Mouse (Mus musculus) liver, embryonic 11.5 days (tissue): ENCODE measurements around the gene Ap3d1. TPM values are rescaled to one million over a fixed set of nuclear protein-coding genes. Genes with fewer than 3 reads are reported as not detected.

Experiments
- ATAC-seq: fragments of 200-750 bp; cut with Nextera tagmentation; replicated peaks from 2 replicates; pipeline ENCODE4 v1.8.0; 2017; ENCODE audit warnings: moderate number of reproducible peaks, mild to moderate bottlenecking, moderate TSS enrichment, moderate library complexity; ENCODE audit not compliant: low FRiP score
- DNase-seq: peaks from one replicate; pipeline ENCODE4 v3.0.0-alpha.2; 2017; ENCODE audit warnings: low spot score
- H3K27ac ChIP-seq: fragments of 300-500 bp; sonication (generic); 2 replicates; pipeline ENCODE4 v1.5.1; 2014; ENCODE audit warnings: mild to moderate bottlenecking, low read depth, low read length, control low read depth
- H3K27me3 ChIP-seq: fragments of 300-500 bp; sonication (generic); replicated peaks from 2 replicates; pipeline ENCODE4 v1.6.1; 2014; ENCODE audit warnings: low read length, mixed read lengths; ENCODE audit not compliant: control insufficient read depth, insufficient read depth
- H3K36me3 ChIP-seq: fragments of 300-500 bp; sonication (generic); 2 replicates; pipeline ENCODE4 v1.6.1; 2014; ENCODE audit warnings: mild to moderate bottlenecking, low read length, moderate library complexity, mixed read lengths; ENCODE audit not compliant: control insufficient read depth, insufficient read depth
- H3K4me1 ChIP-seq: fragments of 300-500 bp; sonication (generic); replicated peaks from 2 replicates; pipeline ENCODE4 v1.6.1; 2014; ENCODE audit warnings: low read length, mixed read lengths; ENCODE audit not compliant: control insufficient read depth, insufficient read depth
- H3K4me2 ChIP-seq: fragments of 300-500 bp; sonication (generic); 2 replicates; pipeline ENCODE4 v1.6.1; 2014; ENCODE audit warnings: mild to moderate bottlenecking, control low read depth, moderate library complexity
- H3K4me3 ChIP-seq: fragments of 300-500 bp; sonication (generic); 2 replicates; pipeline ENCODE4 v1.5.1; 2014; ENCODE audit warnings: low read depth, low read length, control low read depth
- H3K9ac ChIP-seq: fragments of 300-500 bp; sonication (generic); 2 replicates; pipeline ENCODE4 v1.6.1; 2014; ENCODE audit warnings: low read depth, low read length, control low read depth
- H3K9me3 ChIP-seq: fragments of 300-500 bp; sonication (generic); 2 replicates; pipeline ENCODE4 v1.6.1; 2016; ENCODE audit warnings: low read length, inconsistent platforms, mixed read lengths; ENCODE audit not compliant: control insufficient read depth
- WGBS: fragments of 180-500 bp; shearing (Covaris S2); extraction: QIAGEN DNeasy Blood & Tissue Kit; methylation state at CpG from one replicate; pipeline ENCODE4 v1.1.7; 2014; 5-methylcytosine and 5-hydroxymethylcytosine counted together
- polyA plus RNA-seq: library from polyadenylated mRNA; unstranded; fragments of >200 nt; fragmentation: Nextera tagmentation; extraction: Ambion mirVana; gene quantifications from 2 replicates; pipeline ENCODE4 v1.2.1, GENCODE M21; 2014

Gene Ap3d1
- polyA plus RNA-seq, 1 experiment from 2014 or later = 53.2 TPM

- Histone ChIP-seq H3K9ac (no peak overlapping the region), H3K4me1 (peaks cover 29% of the 10 kb centered on the region), H3K4me2 (no peak overlapping the region; the same call in 1 of the 2 replicates), H3K9me3 (no peaks in the 10 kb centered on the region), H3K36me3 (no peaks in the 10 kb centered on the region), H3K27ac (peak overlapping the region; percentile 32; the same call in 1 of the 2 replicates), H3K27me3 (no peaks in the 10 kb centered on the region), H3K4me3 (no peak overlapping the region)
- no peak for DNase-seq
- no peak for ATAC-seq
- 87% methylated on average over 14 of the region's 14 CpGs for WGBS
Measured at GRCm38 (mm10) chr10:80658194-80658840, 83.7 kb downstream of the Ap3d1 start.

Other genes with a start within 250 kb of the Ap3d1 start
- gene Onecut3, start 247.4 kb downstream of the Ap3d1 start, polyA plus RNA-seq = 0.94 and 1.3 TPM in 2 replicates
- gene Atp8b3, start 203.1 kb downstream of the Ap3d1 start, polyA plus RNA-seq = 0.12 and 0.23 TPM in 2 replicates
- gene Rexo1, start 180.7 kb downstream of the Ap3d1 start, polyA plus RNA-seq = 31.8 and 33.4 TPM in 2 replicates
- 10.0 and 11.4 TPM in 2 replicates for gene Klf16, start 164.9 kb downstream of the Ap3d1 start, polyA plus RNA-seq
- 89.7 and 96.5 TPM in 2 replicates for gene Abhd17a, start 151.9 kb downstream of the Ap3d1 start, polyA plus RNA-seq
- 93.9 and 94.3 TPM in 2 replicates for gene Scamp4, start 139.4 kb downstream of the Ap3d1 start, polyA plus RNA-seq
- gene Adat3, start 139.4 kb downstream of the Ap3d1 start, polyA plus RNA-seq = 9.7 TPM in 2 replicates
- gene Gm49322, start 136.2 kb downstream of the Ap3d1 start, polyA plus RNA-seq = 3.6 TPM in 2 replicates
- 92.3 and 96.1 TPM in 2 replicates for gene Csnk1g2, start 119.4 kb downstream of the Ap3d1 start, polyA plus RNA-seq
- 38.0 and 38.4 TPM in 2 replicates for gene Btbd2, start 85.2 kb downstream of the Ap3d1 start, polyA plus RNA-seq
- 124 and 128 TPM in 2 replicates for gene Mknk2, start 64.2 kb downstream of the Ap3d1 start, polyA plus RNA-seq
- 56.7 and 57.3 TPM in 2 replicates for gene Mob3a, start 40.3 kb downstream of the Ap3d1 start, polyA plus RNA-seq
- gene Izumo4, start 40.1 kb downstream of the Ap3d1 start, polyA plus RNA-seq = 5.7 and 6.8 TPM in 2 replicates
- 23.9 and 28.2 TPM in 2 replicates for gene Dot1l, start 12.9 kb upstream of the Ap3d1 start, polyA plus RNA-seq
- gene Sf3a2, start 55.9 kb upstream of the Ap3d1 start, polyA plus RNA-seq = 116 and 121 TPM in 2 replicates
- gene Plekhj1, start 56.4 kb upstream of the Ap3d1 start, polyA plus RNA-seq = 178 and 188 TPM in 2 replicates
- 0.14 TPM in 1 of 2 replicates, not detected in the other for gene Amh, start 63.0 kb upstream of the Ap3d1 start, polyA plus RNA-seq
- 1.1 and 1.5 TPM in 2 replicates for gene Jsrp1, start 71.2 kb upstream of the Ap3d1 start, polyA plus RNA-seq
- gene Oaz1, start 84.4 kb upstream of the Ap3d1 start, polyA plus RNA-seq = 1,793 and 1,800 TPM in 2 replicates
- 0.05 TPM in 1 of 2 replicates, not detected in the other for gene Lingo3, start 101.8 kb upstream of the Ap3d1 start, polyA plus RNA-seq
- 403 and 453 TPM in 2 replicates for gene Lsm7, start 112.9 kb upstream of the Ap3d1 start, polyA plus RNA-seq
- 58.5 and 63.8 TPM in 2 replicates for gene Sppl2b, start 113.0 kb upstream of the Ap3d1 start, polyA plus RNA-seq
- not detected in 2 replicates for gene Tmprss9, start 129.6 kb upstream of the Ap3d1 start, polyA plus RNA-seq
- 396 and 445 TPM in 2 replicates for gene Timm13, start 158.7 kb upstream of the Ap3d1 start, polyA plus RNA-seq
- 16.2 and 18.2 TPM in 2 replicates for gene Lmnb2, start 176.0 kb upstream of the Ap3d1 start, polyA plus RNA-seq
- gene Gadd45b, start 187.8 kb upstream of the Ap3d1 start, polyA plus RNA-seq = 4.0 and 5.0 TPM in 2 replicates